Mouse (Mus musculus) urinary bladder, postnatal 25 days (tissue): ENCODE data around the gene Podxl2.

Experiments used
- DNase-seq: peaks from one replicate; pipeline ENCODE4 v3.0.0; 2022; ENCODE audit warnings: low spot score

Gene Podxl2

GRCm38 (mm10) chr6:88844901-88845565, 29.8 kb downstream of the Podxl2 start:
- no peak for DNase-seq

- DNase-seq: no peak
Measured at GRCm38 (mm10) chr6:88843781-88844725, 30.8 kb downstream of the Podxl2 start.

- DNase-seq: no peak
Measured at GRCm38 (mm10) chr6:88843241-88843640, 31.6 kb downstream of the Podxl2 start.

- no peak for DNase-seq
Measured at GRCm38 (mm10) chr6:88842731-88843151, 32.1 kb downstream of the Podxl2 start.

- peak; percentile 97 for DNase-seq
Measured at GRCm38 (mm10) chr6:88841781-88842689, 32.8 kb downstream of the Podxl2 start, which contains the start of gene Abtb1. Gene Abtb1, minus strand, starts transcription at chr6:88841984.

- no peak for DNase-seq
Measured at GRCm38 (mm10) chr6:88841514-88841780, 33.4 kb downstream of the Podxl2 start.

GRCm38 (mm10) chr6:88840791-88841513, 33.9 kb downstream of the Podxl2 start:
- DNase-seq: no peak

GRCm38 (mm10) chr6:88840211-88840610, 34.6 kb downstream of the Podxl2 start:
- no peak for DNase-seq

- DNase-seq: no peak
Measured at GRCm38 (mm10) chr6:88839135-88839970, 35.5 kb downstream of the Podxl2 start.

- DNase-seq: no peak
Measured at GRCm38 (mm10) chr6:88838613-88839012, 36.2 kb downstream of the Podxl2 start.

GRCm38 (mm10) chr6:88837999-88838398, 36.8 kb downstream of the Podxl2 start:
- DNase-seq: no peak

- no peak for DNase-seq
Measured at GRCm38 (mm10) chr6:88836178-88836819, 38.5 kb downstream of the Podxl2 start.

- DNase-seq: no peak
Measured at GRCm38 (mm10) chr6:88835047-88835446, 39.8 kb downstream of the Podxl2 start.

GRCm38 (mm10) chr6:88833340-88834140, 41.3 kb downstream of the Podxl2 start:
- DNase-seq: no peak

GRCm38 (mm10) chr6:88832663-88833062, 42.2 kb downstream of the Podxl2 start:
- DNase-seq: no peak

GRCm38 (mm10) chr6:88831456-88831855, 43.4 kb downstream of the Podxl2 start:
- DNase-seq: peak; percentile 68

- DNase-seq: no peak
Measured at GRCm38 (mm10) chr6:88830112-88830702, 44.6 kb downstream of the Podxl2 start.

GRCm38 (mm10) chr6:88829579-88829978, 45.3 kb downstream of the Podxl2 start:
- no peak for DNase-seq
